Mouse (Mus musculus) embryonic facial prominence, embryonic 13.5 days (tissue): ENCODE measurements around the gene Kdr. TPM values are rescaled to one million over a fixed set of nuclear protein-coding genes. Genes with fewer than 3 reads are reported as not detected.

ENCODE experiments used
- ATAC-seq: fragments of 200-750 bp; cut with Nextera tagmentation; 2 replicates; pipeline ENCODE4 v1.8.0; 2017; ENCODE audit warnings: low read depth; ENCODE audit not compliant: insufficient number of reproducible peaks, insufficient read depth, low FRiP score, low TSS enrichment
- H3K27ac ChIP-seq: fragments of 300-500 bp; sonication (generic); 2 replicates; pipeline ENCODE4 v1.5.1; 2015; ENCODE audit warnings: moderate library complexity, mild to moderate bottlenecking, inconsistent platforms
- H3K27me3 ChIP-seq: fragments of 300-500 bp; sonication (generic); 2 replicates; pipeline ENCODE4 v1.6.1; 2015; ENCODE audit warnings: mild to moderate bottlenecking, inconsistent platforms
- H3K36me3 ChIP-seq: fragments of 300-500 bp; sonication (generic); 2 replicates; pipeline ENCODE4 v1.6.1; 2015; ENCODE audit warnings: mild to moderate bottlenecking, inconsistent platforms
- H3K4me1 ChIP-seq: fragments of 300-500 bp; sonication (generic); 2 replicates; pipeline ENCODE4 v1.6.1; 2015; ENCODE audit warnings: inconsistent platforms
- H3K4me2 ChIP-seq: fragments of 300-500 bp; sonication (generic); 2 replicates; pipeline ENCODE4 v1.6.1; 2015; ENCODE audit warnings: moderate library complexity, mild to moderate bottlenecking, inconsistent platforms
- H3K4me3 ChIP-seq: fragments of 300-500 bp; sonication (generic); 2 replicates; pipeline ENCODE4 v1.5.1; 2015; ENCODE audit warnings: mild to moderate bottlenecking, inconsistent platforms
- H3K9ac ChIP-seq: fragments of 300-500 bp; sonication (generic); 2 replicates; pipeline ENCODE4 v1.6.1; 2015; ENCODE audit warnings: mild to moderate bottlenecking, inconsistent platforms
- H3K9me3 ChIP-seq: fragments of 300-500 bp; sonication (generic); 2 replicates; pipeline ENCODE4 v1.6.1; 2016; ENCODE audit warnings: inconsistent platforms
- WGBS: fragments of 180-500 bp; shearing (Covaris S2); methylation state at CpG from one replicate; pipeline ENCODE4 v1.1.7; 2015; ENCODE audit warnings: mixed read lengths; 5-methylcytosine and 5-hydroxymethylcytosine counted together
- polyA plus RNA-seq: library from polyadenylated mRNA; unstranded; fragments of >200 nt; fragmentation: Nextera tagmentation; extraction: Ambion mirVana; gene quantifications from 2 replicates; pipeline ENCODE4 v1.2.1, GENCODE M21; 2015

Kdr gene
- polyA plus RNA-seq: 20.6 and 23.3 TPM in 2 replicates

GRCm38 (mm10) chr5:75978374-75979100 is at the start of gene Kdr:
Gene Kdr (minus strand): TSS chr5:75978458.
- no peaks in the 10 kb centered on the region for H3K36me3 ChIP-seq
- WGBS: under 1% methylated on average over 37 of the region's 37 CpGs
- peak within 1 kb of the TSS; percentile 65 for H3K4me3 ChIP-seq
- no peaks in the 10 kb centered on the region for H3K9me3 ChIP-seq
- peak within 1 kb of the TSS; percentile 76 for H3K9ac ChIP-seq
- peak within 1 kb of the TSS; percentile 98 for H3K4me2 ChIP-seq
- H3K27ac ChIP-seq: 0 out of 2 replicates have a peak within 1 kb of the TSS, but pooled peaks have one; percentile 11
- ATAC-seq: peak; percentile 67; the same call in 1 of the 2 replicates
- H3K27me3 ChIP-seq: peaks cover 74% of the 10 kb centered on the region
- peaks cover 18% of the 10 kb centered on the region for H3K4me1 ChIP-seq

GRCm38 (mm10) chr5:76026805-76027204 is 48.5 kb upstream of the Kdr start:
- no peaks in the 10 kb centered on the region for H3K27me3 ChIP-seq
- H3K36me3 ChIP-seq: no peaks in the 10 kb centered on the region
- H3K9ac ChIP-seq: no peak overlapping the region
- H3K4me1 ChIP-seq: 0 out of 2 replicates have a peak, but pooled peaks cover 6% of the 10 kb centered on the region
- H3K4me2 ChIP-seq: no peak overlapping the region
- WGBS: 81% methylated on average over 6 of the region's 6 CpGs
- H3K9me3 ChIP-seq: no peaks in the 10 kb centered on the region
- no peak for ATAC-seq
- no peak overlapping the region for H3K27ac ChIP-seq
- no peak overlapping the region for H3K4me3 ChIP-seq

- WGBS: 54% methylated on average over 4 of the region's 4 CpGs
- no peaks in the 10 kb centered on the region for H3K27me3 ChIP-seq
These were observed 47.9 kb upstream of the Kdr start for GRCm38 (mm10) chr5:76025996-76026665.

DNA sequence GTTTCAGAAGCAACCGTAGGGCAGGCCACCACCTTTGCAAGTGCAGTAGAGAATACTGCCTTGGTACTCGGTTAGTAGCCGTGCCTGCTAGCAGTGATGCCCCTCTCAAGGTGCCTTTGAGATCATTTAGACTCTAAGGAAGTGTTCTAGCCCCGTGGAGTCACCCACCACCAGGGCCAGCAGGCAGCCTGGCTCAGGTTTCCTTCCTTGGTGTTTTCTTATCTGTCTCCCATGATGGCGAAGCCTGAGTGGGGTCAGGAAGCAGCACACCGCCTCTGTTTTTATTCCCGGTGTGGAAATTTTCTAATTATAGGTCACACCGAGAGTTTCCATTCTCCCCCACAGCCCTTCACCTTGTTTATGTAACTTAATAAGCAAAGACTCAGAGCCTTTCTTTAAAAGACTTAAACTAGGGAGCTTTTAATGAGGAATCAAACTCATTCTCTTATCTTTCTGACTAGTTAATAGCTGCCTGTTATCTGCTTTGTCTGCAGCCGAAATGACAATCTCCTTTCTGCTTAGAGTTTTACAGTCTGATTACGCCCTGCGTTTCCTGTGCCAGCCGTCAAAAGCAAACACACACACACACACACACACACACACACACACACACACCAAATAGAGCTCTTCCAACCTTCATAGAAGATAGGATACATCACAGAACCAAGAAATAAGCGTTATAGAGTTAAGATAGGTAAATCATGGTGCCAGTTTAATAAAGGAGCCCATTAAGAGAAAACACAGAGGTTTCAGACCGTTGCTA is 44.9 kb upstream of the Kdr start:
- H3K27me3 ChIP-seq: no peaks in the 10 kb centered on the region
- H3K9ac ChIP-seq: no peak overlapping the region
- no peak overlapping the region for H3K27ac ChIP-seq
- no peak for ATAC-seq
- 0 out of 2 replicates have a peak, but pooled peaks cover 6% of the 10 kb centered on the region for H3K4me1 ChIP-seq
- H3K4me2 ChIP-seq: no peak overlapping the region
- no peak overlapping the region for H3K4me3 ChIP-seq
- no peaks in the 10 kb centered on the region for H3K36me3 ChIP-seq
- WGBS: 53% methylated on average over 14 of the region's 14 CpGs
- no peaks in the 10 kb centered on the region for H3K9me3 ChIP-seq

More at GRCm38 (mm10) chr5:76025996-76026665, 47.9 kb upstream of the Kdr start:
- H3K9me3 ChIP-seq: no peaks in the 10 kb centered on the region
- no peak overlapping the region for H3K27ac ChIP-seq
- ATAC-seq: no peak
- 0 out of 2 replicates have a peak, but pooled peaks cover 6% of the 10 kb centered on the region for H3K4me1 ChIP-seq
- no peak overlapping the region for H3K4me3 ChIP-seq
- H3K36me3 ChIP-seq: no peaks in the 10 kb centered on the region
- H3K4me2 ChIP-seq: no peak overlapping the region
- H3K9ac ChIP-seq: no peak overlapping the region

GRCm38 (mm10) chr5:76022436-76022835 is 44.2 kb upstream of the Kdr start:
- no peak for ATAC-seq
- Histone ChIP-seq H3K4me1 (0 out of 2 replicates have a peak, but pooled peaks cover 6% of the 10 kb centered on the region), H3K9me3 (no peaks in the 10 kb centered on the region), H3K4me3 (no peak overlapping the region), H3K9ac (no peak overlapping the region), H3K27ac (no peak overlapping the region), H3K27me3 (no peaks in the 10 kb centered on the region), H3K4me2 (no peak overlapping the region), H3K36me3 (no peaks in the 10 kb centered on the region)
- 73% methylated on average over 6 of the region's 6 CpGs for WGBS

DNA sequence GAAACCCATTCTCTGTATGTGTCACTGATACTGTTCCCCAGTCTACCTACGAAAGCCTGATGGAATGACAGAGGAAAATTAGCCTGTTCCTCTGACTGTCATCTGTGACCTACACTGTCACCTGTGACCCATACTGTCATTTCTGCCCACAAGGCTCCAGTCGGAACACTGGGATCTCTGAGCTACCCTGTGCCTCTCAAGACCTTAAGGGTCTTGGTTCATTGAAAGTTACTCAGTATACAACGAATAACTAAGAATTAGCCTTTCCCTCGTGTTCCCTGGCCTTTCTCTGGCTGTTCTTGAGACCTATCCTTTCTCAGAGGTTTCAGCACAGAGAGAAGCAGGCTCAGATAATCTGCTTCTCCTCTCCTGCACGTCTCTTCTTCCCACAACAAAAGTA is 40.1 kb upstream of the Kdr start:
- no peak for ATAC-seq
- no peak overlapping the region for H3K4me3 ChIP-seq
- H3K27ac ChIP-seq: no peak overlapping the region
- H3K27me3 ChIP-seq: no peaks in the 10 kb centered on the region
- H3K9ac ChIP-seq: no peak overlapping the region
- 75% methylated on average over 5 of the region's 5 CpGs for WGBS
- 0 out of 2 replicates have a peak, but pooled peaks cover 6% of the 10 kb centered on the region for H3K4me1 ChIP-seq
- no peak overlapping the region for H3K4me2 ChIP-seq
- H3K36me3 ChIP-seq: no peaks in the 10 kb centered on the region
- no peaks in the 10 kb centered on the region for H3K9me3 ChIP-seq

- Histone ChIP-seq H3K27ac (no peak overlapping the region), H3K4me3 (no peak overlapping the region), H3K9ac (no peak overlapping the region), H3K9me3 (no peaks in the 10 kb centered on the region), H3K27me3 (no peaks in the 10 kb centered on the region), H3K4me1 (no peaks in the 10 kb centered on the region), H3K36me3 (no peaks in the 10 kb centered on the region), H3K4me2 (no peak overlapping the region)
- WGBS: 58% methylated on average over 8 of the region's 8 CpGs
- ATAC-seq: no peak
These were observed 37.8 kb upstream of the Kdr start for GRCm38 (mm10) chr5:76016086-76016485.

- H3K4me1 ChIP-seq: no peaks in the 10 kb centered on the region
- 67% methylated on average over 7 of the region's 7 CpGs for WGBS
- no peak overlapping the region for H3K4me3 ChIP-seq
- H3K9me3 ChIP-seq: no peaks in the 10 kb centered on the region
- H3K4me2 ChIP-seq: no peak overlapping the region
- ATAC-seq: no peak
- H3K27me3 ChIP-seq: no peaks in the 10 kb centered on the region
- no peak overlapping the region for H3K27ac ChIP-seq
- no peak overlapping the region for H3K9ac ChIP-seq
- no peaks in the 10 kb centered on the region for H3K36me3 ChIP-seq
These were observed 35.7 kb upstream of the Kdr start for GRCm38 (mm10) chr5:76013881-76014431.

DNA sequence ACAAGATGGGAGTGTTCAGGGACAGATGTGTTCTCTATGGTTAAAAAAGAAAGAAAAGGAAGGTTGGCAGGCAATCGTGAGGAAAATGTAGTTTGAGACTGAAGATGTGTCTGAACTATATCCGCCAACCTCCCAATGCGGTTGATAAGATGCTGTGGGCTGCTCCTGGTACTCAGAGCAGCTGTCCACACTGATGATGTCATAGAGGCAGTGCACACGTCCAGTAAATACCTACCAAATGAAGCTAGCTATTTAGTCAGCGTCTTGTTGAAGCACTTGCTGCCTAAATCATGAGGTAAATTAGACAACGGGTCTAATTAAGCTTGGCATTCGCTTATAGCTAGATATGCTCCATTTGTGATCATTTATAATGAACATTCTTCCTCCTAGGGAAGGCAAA is 28.1 kb upstream of the Kdr start:
- Histone ChIP-seq H3K4me2 (no peak overlapping the region), H3K27ac (no peak overlapping the region), H3K36me3 (no peaks in the 10 kb centered on the region), H3K27me3 (no peaks in the 10 kb centered on the region), H3K9me3 (no peaks in the 10 kb centered on the region), H3K4me1 (no peaks in the 10 kb centered on the region), H3K4me3 (no peak overlapping the region), H3K9ac (no peak overlapping the region)
- no peak for ATAC-seq
- WGBS: 78% methylated on average over 7 of the region's 7 CpGs

DNA sequence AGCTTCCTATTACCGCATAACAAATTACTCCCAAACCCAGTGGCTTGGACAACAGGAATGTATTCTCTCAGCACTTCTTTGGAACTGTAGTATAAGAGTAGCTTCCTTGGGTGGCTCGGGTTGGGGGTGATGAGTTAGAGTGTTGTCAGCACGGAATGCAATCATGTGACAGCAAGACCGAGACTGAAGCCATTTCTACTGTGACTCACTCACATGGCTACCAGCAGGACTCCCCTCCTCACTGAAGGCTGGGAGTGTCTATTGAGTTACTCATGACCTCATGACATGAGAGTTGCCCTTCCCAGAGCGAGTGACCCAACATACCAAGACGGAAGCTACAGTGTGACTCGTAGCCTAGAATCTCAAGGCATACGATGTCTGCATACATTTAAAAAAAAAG is 12.0 kb upstream of the Kdr start:
- Histone ChIP-seq H3K9ac (no peak overlapping the region), H3K36me3 (no peaks in the 10 kb centered on the region), H3K27me3 (no peaks in the 10 kb centered on the region), H3K4me2 (no peak overlapping the region), H3K4me3 (no peak overlapping the region), H3K4me1 (no peaks in the 10 kb centered on the region), H3K27ac (no peak overlapping the region), H3K9me3 (no peaks in the 10 kb centered on the region)
- 83% methylated on average over 8 of the region's 8 CpGs for WGBS
- no peak for ATAC-seq

DNA sequence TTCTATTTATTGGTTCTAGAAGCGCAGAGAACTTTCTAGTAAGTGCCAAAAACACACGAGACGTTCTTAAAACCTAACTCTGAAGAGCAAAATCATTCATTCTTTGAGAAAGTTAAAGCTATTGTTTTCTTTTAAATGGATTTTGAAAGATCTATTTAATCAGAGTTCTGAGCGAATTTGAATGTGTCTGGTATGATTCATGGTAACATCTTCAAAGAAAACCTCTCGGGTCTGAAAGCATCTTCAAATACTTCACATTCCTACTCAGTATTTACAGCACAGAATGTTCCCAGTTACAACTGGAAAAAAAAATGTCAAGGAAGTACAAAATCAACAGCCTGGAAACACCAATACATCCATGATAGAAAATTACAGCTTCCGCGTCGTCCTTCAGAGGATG is 9.3 kb upstream of the Kdr start:
- ATAC-seq: no peak
- Histone ChIP-seq H3K36me3 (no peaks in the 10 kb centered on the region), H3K4me3 (no peak overlapping the region), H3K4me1 (no peaks in the 10 kb centered on the region), H3K9me3 (no peaks in the 10 kb centered on the region), H3K9ac (no peak overlapping the region), H3K27me3 (peaks cover 2% of the 10 kb centered on the region; the same call in 1 of the 2 replicates), H3K4me2 (no peak overlapping the region), H3K27ac (no peak overlapping the region)
- WGBS: 77% methylated on average over 8 of the region's 8 CpGs
